Mouse (Mus musculus): ENCODE results near the gene Mctp1. TPM values are rescaled to one million over a fixed set of nuclear protein-coding genes. Genes with fewer than 3 reads are reported as not detected.

Gene Mctp1
- polyA plus RNA-seq, 1 experiment from 2014 or later: 0.63 TPM

- Histone ChIP-seq H3K27me3 (ENCODE audit: control insufficient read depth, insufficient read depth, low read depth, low read length) (no peaks in the 10 kb centered on the region), H3K9ac (ENCODE audit: low read length) (no peak overlapping the region), H3K9me3 (ENCODE audit: control insufficient read depth, low read length) (no peaks in the 10 kb centered on the region), H3K4me1 (replicated peaks; ENCODE audit: control insufficient read depth, insufficient read depth, low read length) (no peaks in the 10 kb centered on the region), H3K4me3 (ENCODE audit: low read length) (no peak overlapping the region), H3K27ac (ENCODE audit: low read length) (no peak overlapping the region), H3K36me3 (ENCODE audit: control insufficient read depth, insufficient read depth, low read length) (no peaks in the 10 kb centered on the region), H3K4me2 (ENCODE audit: low read depth, low read length) (no peak overlapping the region)
- no peak for ATAC-seq (ENCODE audit: low read depth)
- WGBS: 54% methylated on average over 4 of the region's 4 CpGs
Observed at GRCm38 (mm10) chr13:76750663-76751429, 366.5 kb downstream of the Mctp1 start.

DNA sequence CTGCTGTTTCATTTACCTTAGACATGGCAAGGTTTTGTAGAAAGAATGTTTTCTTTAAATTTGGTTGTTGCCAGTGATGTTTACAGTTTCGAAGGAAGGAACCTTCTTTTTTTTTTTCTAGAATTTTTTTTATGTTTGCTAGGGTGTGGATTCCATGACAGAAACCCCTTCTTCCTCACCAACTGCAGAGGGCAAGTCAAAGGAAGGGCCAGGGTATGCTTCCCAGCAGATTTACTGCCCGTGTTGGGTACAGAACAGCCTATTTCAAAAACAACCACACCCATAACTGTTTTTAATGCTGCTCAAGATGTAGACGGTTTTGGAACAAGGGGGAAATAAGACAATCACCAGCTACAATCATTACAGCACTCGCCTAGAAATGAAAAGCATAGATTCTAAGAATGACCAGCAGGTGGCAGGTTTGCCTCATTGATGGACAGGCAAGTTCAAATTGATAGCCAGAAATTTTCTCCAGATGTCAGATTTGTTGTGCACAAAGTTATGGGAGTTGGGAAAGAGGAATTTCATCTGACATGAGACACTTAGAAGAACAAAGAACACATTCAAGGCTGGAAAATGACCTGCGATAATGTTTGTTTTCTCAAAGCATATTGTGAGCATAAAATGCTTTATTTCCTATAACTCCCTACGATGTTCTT is 375.6 kb downstream of the Mctp1 start:
- Histone ChIP-seq H3K4me1 (replicated peaks; ENCODE audit: control insufficient read depth, insufficient read depth, low read length) (no peaks in the 10 kb centered on the region), H3K27ac (ENCODE audit: low read length) (no peak overlapping the region), H3K27me3 (ENCODE audit: control insufficient read depth, insufficient read depth, low read depth, low read length) (no peaks in the 10 kb centered on the region), H3K9ac (ENCODE audit: low read length) (no peak overlapping the region), H3K9me3 (ENCODE audit: control insufficient read depth, low read length) (no peaks in the 10 kb centered on the region), H3K4me2 (ENCODE audit: low read depth, low read length) (no peak overlapping the region), H3K36me3 (ENCODE audit: control insufficient read depth, insufficient read depth, low read length) (no peaks in the 10 kb centered on the region), H3K4me3 (ENCODE audit: low read length) (no peak overlapping the region)
- WGBS: 20% methylated on average over 6 of the region's 6 CpGs
- no peak for ATAC-seq (ENCODE audit: low read depth)

DNA sequence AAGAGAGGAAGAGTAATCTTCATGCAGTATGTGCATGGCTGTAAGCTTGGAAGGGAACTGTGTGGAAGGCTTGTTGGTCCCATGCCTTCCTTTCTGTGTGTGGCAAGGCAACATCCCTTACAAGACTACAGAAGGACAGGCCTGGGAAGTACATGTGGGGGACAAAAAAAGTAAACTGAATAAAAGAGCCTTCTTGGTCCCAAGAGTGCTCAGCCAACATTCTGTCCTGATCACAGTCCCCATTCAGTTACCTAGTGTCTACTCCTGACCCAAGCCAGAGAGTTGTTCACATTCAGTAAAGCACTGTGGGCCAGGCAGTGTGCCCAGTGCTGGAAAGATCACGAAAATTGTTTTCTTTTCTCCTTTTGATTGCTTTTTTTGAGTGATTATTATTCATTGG is 415.3 kb downstream of the Mctp1 start:
- no peaks in the 10 kb centered on the region for H3K27me3 ChIP-seq (ENCODE audit: control insufficient read depth, insufficient read depth, low read depth, low read length)
- H3K4me2 ChIP-seq (ENCODE audit: low read depth, low read length): no peak overlapping the region
- no peaks in the 10 kb centered on the region for H3K9me3 ChIP-seq (ENCODE audit: control insufficient read depth, low read length)
- no peaks in the 10 kb centered on the region for H3K36me3 ChIP-seq (ENCODE audit: control insufficient read depth, insufficient read depth, low read length)
- no peak overlapping the region for H3K9ac ChIP-seq (ENCODE audit: low read length)
- no peak overlapping the region for H3K4me3 ChIP-seq (ENCODE audit: low read length)
- H3K4me1 ChIP-seq (replicated peaks; ENCODE audit: control insufficient read depth, insufficient read depth, low read length): no peaks in the 10 kb centered on the region
- no peak for ATAC-seq (ENCODE audit: low read depth)
- no peak overlapping the region for H3K27ac ChIP-seq (ENCODE audit: low read length)
- WGBS: 45% methylated on average over 1 of the region's 1 CpGs

DNA sequence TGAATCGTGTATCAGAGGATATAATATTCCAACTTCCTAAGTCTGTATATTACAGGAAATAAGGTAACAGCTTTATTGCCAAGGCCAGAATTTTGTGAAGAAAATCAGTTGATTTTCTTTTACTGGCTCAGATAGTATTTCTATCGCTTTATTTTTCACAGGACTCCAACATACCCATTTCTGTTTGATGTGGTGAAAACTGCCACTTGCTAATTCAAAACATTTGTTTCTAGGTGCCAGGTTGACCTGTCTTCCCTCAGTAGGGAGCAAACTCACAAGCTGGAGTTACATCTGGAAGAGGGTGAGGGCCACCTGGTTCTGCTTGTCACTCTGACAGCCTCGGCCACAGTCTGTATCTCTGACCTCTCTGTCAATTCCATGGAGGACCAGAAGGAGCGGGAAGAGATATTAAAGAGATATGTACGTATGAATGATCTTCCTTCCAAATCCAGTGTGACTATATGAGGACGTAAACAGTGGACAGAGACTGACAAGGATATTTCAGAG is 416.8 kb downstream of the Mctp1 start:
- 53% methylated on average over 6 of the region's 6 CpGs for WGBS
- H3K27me3 ChIP-seq (ENCODE audit: control insufficient read depth, insufficient read depth, low read depth, low read length): no peaks in the 10 kb centered on the region
- no peak overlapping the region for H3K27ac ChIP-seq (ENCODE audit: low read length)
- H3K9me3 ChIP-seq (ENCODE audit: control insufficient read depth, low read length): no peaks in the 10 kb centered on the region
- ATAC-seq (ENCODE audit: low read depth): no peak
- H3K4me3 ChIP-seq (ENCODE audit: low read length): no peak overlapping the region
- H3K9ac ChIP-seq (ENCODE audit: low read length): no peak overlapping the region
- H3K4me1 ChIP-seq (replicated peaks; ENCODE audit: control insufficient read depth, insufficient read depth, low read length): no peaks in the 10 kb centered on the region
- no peaks in the 10 kb centered on the region for H3K36me3 ChIP-seq (ENCODE audit: control insufficient read depth, insufficient read depth, low read length)
- no peak overlapping the region for H3K4me2 ChIP-seq (ENCODE audit: low read depth, low read length)

- no peaks in the 10 kb centered on the region for H3K9me3 ChIP-seq (ENCODE audit: control insufficient read depth, low read length)
- H3K27ac ChIP-seq (ENCODE audit: low read length): no peak overlapping the region
- no peak overlapping the region for H3K4me3 ChIP-seq (ENCODE audit: low read length)
- no peaks in the 10 kb centered on the region for H3K36me3 ChIP-seq (ENCODE audit: control insufficient read depth, insufficient read depth, low read length)
- H3K27me3 ChIP-seq (ENCODE audit: control insufficient read depth, insufficient read depth, low read depth, low read length): no peaks in the 10 kb centered on the region
- no peaks in the 10 kb centered on the region for H3K4me1 ChIP-seq (replicated peaks; ENCODE audit: control insufficient read depth, insufficient read depth, low read length)
- WGBS: 9% methylated on average over 3 of the region's 3 CpGs
- H3K9ac ChIP-seq (ENCODE audit: low read length): no peak overlapping the region
- H3K4me2 ChIP-seq (ENCODE audit: low read depth, low read length): no peak overlapping the region
- no peak for ATAC-seq (ENCODE audit: low read depth)
Observed at GRCm38 (mm10) chr13:76802051-76802728, 417.9 kb downstream of the Mctp1 start.

DNA sequence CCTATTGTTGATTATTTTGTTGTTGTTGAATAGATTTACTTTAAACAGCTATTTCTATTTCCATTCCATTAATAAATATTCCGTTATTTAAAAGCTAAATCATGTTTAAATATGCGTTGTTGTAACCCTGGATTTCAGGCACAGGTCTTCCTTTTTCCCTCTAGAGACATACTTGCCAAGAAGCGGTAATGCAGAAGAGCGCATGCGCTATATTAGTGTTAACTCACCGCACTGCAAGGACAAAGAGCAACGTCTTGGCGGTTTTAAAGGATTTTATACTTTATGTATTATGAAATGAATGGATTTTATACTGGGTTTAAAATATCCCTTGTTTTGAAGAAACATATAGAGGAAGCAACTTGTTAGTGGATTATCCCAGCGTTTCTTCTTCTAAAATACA is 418.6 kb downstream of the Mctp1 start:
- no peak overlapping the region for H3K9ac ChIP-seq (ENCODE audit: low read length)
- H3K27ac ChIP-seq (ENCODE audit: low read length): no peak overlapping the region
- no peaks in the 10 kb centered on the region for H3K27me3 ChIP-seq (ENCODE audit: control insufficient read depth, insufficient read depth, low read depth, low read length)
- ATAC-seq (ENCODE audit: low read depth): no peak
- 80% methylated on average over 9 of the region's 9 CpGs for WGBS
- no peak overlapping the region for H3K4me2 ChIP-seq (ENCODE audit: low read depth, low read length)
- no peak overlapping the region for H3K4me3 ChIP-seq (ENCODE audit: low read length)
- no peaks in the 10 kb centered on the region for H3K9me3 ChIP-seq (ENCODE audit: control insufficient read depth, low read length)
- no peaks in the 10 kb centered on the region for H3K36me3 ChIP-seq (ENCODE audit: control insufficient read depth, insufficient read depth, low read length)
- H3K4me1 ChIP-seq (replicated peaks; ENCODE audit: control insufficient read depth, insufficient read depth, low read length): no peaks in the 10 kb centered on the region

- Histone ChIP-seq H3K27me3 (ENCODE audit: control insufficient read depth, insufficient read depth, low read depth, low read length) (no peaks in the 10 kb centered on the region), H3K27ac (ENCODE audit: low read length) (no peak overlapping the region), H3K9me3 (ENCODE audit: control insufficient read depth, low read length) (no peaks in the 10 kb centered on the region), H3K4me2 (ENCODE audit: low read depth, low read length) (no peak overlapping the region), H3K4me3 (ENCODE audit: low read length) (no peak overlapping the region), H3K36me3 (ENCODE audit: control insufficient read depth, insufficient read depth, low read length) (no peaks in the 10 kb centered on the region), H3K4me1 (replicated peaks; ENCODE audit: control insufficient read depth, insufficient read depth, low read length) (no peaks in the 10 kb centered on the region), H3K9ac (ENCODE audit: low read length) (no peak overlapping the region)
- ATAC-seq (ENCODE audit: low read depth): no peak
- WGBS: 51% methylated on average over 6 of the region's 6 CpGs
Observed at GRCm38 (mm10) chr13:76803799-76804198, 419.5 kb downstream of the Mctp1 start.

- no peak overlapping the region for H3K27ac ChIP-seq (ENCODE audit: low read length)
- no peaks in the 10 kb centered on the region for H3K27me3 ChIP-seq (ENCODE audit: control insufficient read depth, insufficient read depth, low read depth, low read length)
- no peaks in the 10 kb centered on the region for H3K9me3 ChIP-seq (ENCODE audit: control insufficient read depth, low read length)
- no peak overlapping the region for H3K4me2 ChIP-seq (ENCODE audit: low read depth, low read length)
- no peak overlapping the region for H3K9ac ChIP-seq (ENCODE audit: low read length)
- no peak for ATAC-seq (ENCODE audit: low read depth)
- 67% methylated on average over 1 of the region's 1 CpGs for WGBS
- H3K4me1 ChIP-seq (replicated peaks; ENCODE audit: control insufficient read depth, insufficient read depth, low read length): no peaks in the 10 kb centered on the region
- no peak overlapping the region for H3K4me3 ChIP-seq (ENCODE audit: low read length)
- no peaks in the 10 kb centered on the region for H3K36me3 ChIP-seq (ENCODE audit: control insufficient read depth, insufficient read depth, low read length)
Observed at GRCm38 (mm10) chr13:76808871-76809390, 424.6 kb downstream of the Mctp1 start.

- Histone ChIP-seq H3K27ac (ENCODE audit: low read length) (no peak overlapping the region), H3K4me3 (ENCODE audit: low read length) (no peak overlapping the region), H3K36me3 (ENCODE audit: control insufficient read depth, insufficient read depth, low read length) (no peaks in the 10 kb centered on the region), H3K9ac (ENCODE audit: low read length) (no peak overlapping the region), H3K4me2 (ENCODE audit: low read depth, low read length) (no peak overlapping the region), H3K9me3 (ENCODE audit: control insufficient read depth, low read length) (no peaks in the 10 kb centered on the region), H3K27me3 (ENCODE audit: control insufficient read depth, insufficient read depth, low read depth, low read length) (no peaks in the 10 kb centered on the region), H3K4me1 (replicated peaks; ENCODE audit: control insufficient read depth, insufficient read depth, low read length) (no peaks in the 10 kb centered on the region)
- no peak for ATAC-seq (ENCODE audit: low read depth)
- WGBS: 20% methylated on average over 2 of the region's 2 CpGs
Observed at GRCm38 (mm10) chr13:76809802-76810201, 425.5 kb downstream of the Mctp1 start.
